Mouse (Mus musculus): Measurements from ENCODE around the gene Rrad. TPM values are rescaled to one million over a fixed set of nuclear protein-coding genes. Genes with fewer than 3 reads are reported as not detected.
A peak's percentile ranks its signal among the peaks of the same experiment; 100 is the strongest.

Rrad gene
- polyA plus RNA-seq, 1 experiment from 2014 or later: 1.3 TPM

DNA sequence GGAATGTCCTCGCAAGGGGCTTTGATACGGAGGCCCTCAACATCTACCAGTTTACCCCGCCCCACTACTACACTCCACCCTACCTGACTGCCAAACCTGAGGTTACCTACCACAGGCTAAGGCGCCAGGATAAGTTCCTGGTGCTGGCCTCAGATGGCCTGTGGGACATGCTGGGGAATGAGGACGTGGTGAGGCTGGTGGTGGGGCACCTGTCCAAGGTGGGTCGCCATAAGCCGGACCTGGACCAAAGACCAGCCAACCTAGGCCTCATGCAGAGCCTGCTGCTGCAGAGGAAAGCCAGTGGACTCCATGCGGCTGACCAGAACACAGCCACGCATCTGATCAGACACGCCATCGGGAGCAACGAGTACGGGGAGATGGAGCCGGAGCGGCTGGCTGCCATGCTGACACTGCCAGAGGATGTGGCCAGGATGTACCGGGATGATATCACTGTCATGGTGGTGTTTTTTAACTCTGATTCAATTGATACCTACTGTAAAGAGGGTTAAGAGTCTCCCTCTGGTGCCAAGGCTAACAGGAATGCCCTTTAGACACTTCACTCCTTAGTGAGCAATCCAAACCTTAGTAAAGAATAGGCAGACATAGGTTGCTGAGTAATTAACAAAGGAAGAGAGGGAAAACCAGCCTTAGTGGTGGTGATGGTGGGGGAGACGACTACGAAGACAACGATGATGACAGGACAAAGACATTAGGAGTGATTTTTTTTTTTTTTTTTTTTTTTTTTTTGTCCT, 36.3 kb downstream of the Rrad start:
- Histone ChIP-seq H3K9ac (ENCODE audit: low read depth, low read length) (no peak overlapping the region), H3K4me3 (ENCODE audit: low read depth, low read length) (no peak overlapping the region), H3K4me2 (ENCODE audit: low read depth, low read length) (no peak overlapping the region), H3K27me3 (ENCODE audit: control insufficient read depth, insufficient read depth, low read depth, low read length) (no peaks in the 10 kb centered on the region), H3K27ac (ENCODE audit: low read length) (no peak overlapping the region), H3K36me3 (ENCODE audit: control insufficient read depth, insufficient read depth) (peaks cover 14% of the 10 kb centered on the region), H3K9me3 (replicated peaks; ENCODE audit: control insufficient read depth, low read length) (no peaks in the 10 kb centered on the region), H3K4me1 (ENCODE audit: control insufficient read depth, low read depth, low read length) (peaks cover 14% of the 10 kb centered on the region)
- ATAC-seq (ENCODE audit: low read depth): no peak
- WGBS (ENCODE audit: insufficient replicate concordance): 84% methylated on average over 19 of the region's 19 CpGs

DNA sequence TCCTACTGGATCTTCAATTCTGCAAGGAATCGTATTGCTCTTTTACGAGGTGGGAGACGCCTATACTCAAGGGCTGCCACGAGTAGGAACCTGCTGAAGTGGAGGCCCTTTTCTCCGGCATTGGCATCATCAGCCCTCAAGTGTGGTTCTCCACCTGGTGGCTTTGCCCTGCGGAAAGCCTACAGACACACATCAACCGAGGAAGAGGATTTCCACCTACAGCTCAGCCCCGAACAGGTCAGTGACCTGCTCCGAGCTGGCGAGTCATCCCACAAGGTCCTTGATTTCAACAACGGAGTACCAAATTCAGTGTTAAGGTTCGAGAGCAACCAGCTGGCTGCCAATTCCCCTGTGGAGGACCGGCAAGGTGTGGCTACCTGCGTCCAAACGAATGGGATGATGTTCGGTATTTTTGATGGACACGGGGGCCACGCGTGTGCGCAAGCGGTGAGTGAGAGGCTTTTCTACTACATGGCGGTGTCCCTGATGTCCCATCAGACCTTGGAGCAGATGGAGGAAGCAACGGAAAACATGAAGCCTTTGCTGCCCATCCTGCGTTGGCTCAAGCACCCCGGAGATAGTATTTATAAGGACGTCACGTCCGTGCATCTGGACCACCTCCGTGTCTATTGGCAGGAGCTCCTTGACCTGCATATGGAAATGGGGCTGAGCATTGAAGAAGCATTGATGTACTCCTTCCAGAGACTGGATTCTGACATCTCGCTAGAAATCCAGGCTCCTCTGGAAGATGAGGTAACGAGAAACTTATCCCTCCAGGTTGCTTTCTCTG, 37.4 kb downstream of the Rrad start:
- no peak overlapping the region for H3K4me2 ChIP-seq (ENCODE audit: low read depth, low read length)
- H3K4me3 ChIP-seq (ENCODE audit: low read depth, low read length): no peak overlapping the region
- 86% methylated on average over 31 of the region's 31 CpGs for WGBS (ENCODE audit: insufficient replicate concordance)
- no peak for ATAC-seq (ENCODE audit: low read depth)
- peaks cover 14% of the 10 kb centered on the region for H3K4me1 ChIP-seq (ENCODE audit: control insufficient read depth, low read depth, low read length)
- no peak overlapping the region for H3K9ac ChIP-seq (ENCODE audit: low read depth, low read length)
- H3K27ac ChIP-seq (ENCODE audit: low read length): no peak overlapping the region
- peaks cover 14% of the 10 kb centered on the region for H3K36me3 ChIP-seq (ENCODE audit: control insufficient read depth, insufficient read depth)
- H3K27me3 ChIP-seq (ENCODE audit: control insufficient read depth, insufficient read depth, low read depth, low read length): no peaks in the 10 kb centered on the region
- H3K9me3 ChIP-seq (replicated peaks; ENCODE audit: control insufficient read depth, low read length): no peaks in the 10 kb centered on the region

DNA sequence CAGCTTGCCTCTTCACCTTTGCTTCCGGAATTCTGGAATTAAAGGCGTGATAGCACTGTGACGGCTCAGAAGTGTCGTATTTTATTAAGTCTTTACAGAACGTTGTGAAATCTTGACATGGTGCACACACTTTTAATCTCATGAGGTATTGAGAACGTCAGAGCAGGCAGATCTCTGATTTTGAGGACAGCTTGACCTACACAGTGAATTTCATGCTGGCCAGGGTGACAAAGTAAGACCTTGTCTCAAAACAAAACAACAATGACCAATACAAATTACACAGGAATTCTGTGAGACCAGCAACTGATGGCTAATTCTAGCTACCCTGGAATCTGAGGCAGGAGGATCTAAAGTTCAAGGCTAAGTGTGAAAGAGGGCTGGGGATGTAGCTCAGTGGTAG, 38.6 kb downstream of the Rrad start:
- Histone ChIP-seq H3K27ac (ENCODE audit: low read length) (no peak overlapping the region), H3K4me2 (ENCODE audit: low read depth, low read length) (0 out of 2 replicates have a peak overlapping the region, but pooled peaks have one; percentile 69), H3K4me1 (ENCODE audit: control insufficient read depth, low read depth, low read length) (peaks cover 14% of the 10 kb centered on the region), H3K27me3 (ENCODE audit: control insufficient read depth, insufficient read depth, low read depth, low read length) (no peaks in the 10 kb centered on the region), H3K4me3 (ENCODE audit: low read depth, low read length) (no peak overlapping the region), H3K36me3 (ENCODE audit: control insufficient read depth, insufficient read depth) (peaks cover 14% of the 10 kb centered on the region), H3K9me3 (replicated peaks; ENCODE audit: control insufficient read depth, low read length) (no peaks in the 10 kb centered on the region), H3K9ac (ENCODE audit: low read depth, low read length) (no peak overlapping the region)
- 70% methylated on average over 6 of the region's 6 CpGs for WGBS (ENCODE audit: insufficient replicate concordance)
- ATAC-seq (ENCODE audit: low read depth): no peak

DNA sequence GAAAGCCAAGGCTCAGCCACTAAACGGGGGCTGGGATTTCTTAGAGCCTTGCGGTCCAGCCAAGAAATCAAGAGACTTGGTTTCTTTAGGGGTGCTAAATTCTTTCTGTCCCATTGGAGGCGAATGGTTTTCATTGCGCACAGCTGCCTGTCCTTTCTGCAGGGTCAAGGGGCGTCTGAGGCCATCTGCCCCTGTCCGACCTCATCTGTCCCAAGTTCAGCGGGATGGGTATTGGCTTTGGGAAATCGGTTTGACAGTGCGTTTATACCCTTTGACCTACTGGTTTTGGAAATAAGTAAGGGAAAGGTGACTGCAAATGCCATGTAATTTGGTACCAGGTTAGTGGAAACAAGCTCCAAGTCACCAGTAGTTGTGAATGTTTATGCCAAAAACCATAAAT, 39.3 kb downstream of the Rrad start:
- 0 out of 2 replicates have a peak, but pooled peaks have one; percentile 24 for ATAC-seq (ENCODE audit: low read depth)
- H3K9me3 ChIP-seq (replicated peaks; ENCODE audit: control insufficient read depth, low read length): no peaks in the 10 kb centered on the region
- peak overlapping the region; percentile 74 for H3K27ac ChIP-seq (ENCODE audit: low read length)
- H3K36me3 ChIP-seq (ENCODE audit: control insufficient read depth, insufficient read depth): peaks cover 14% of the 10 kb centered on the region
- 7% methylated on average over 9 of the region's 9 CpGs for WGBS (ENCODE audit: insufficient replicate concordance)
- peaks cover 14% of the 10 kb centered on the region for H3K4me1 ChIP-seq (ENCODE audit: control insufficient read depth, low read depth, low read length)
- H3K9ac ChIP-seq (ENCODE audit: low read depth, low read length): peak overlapping the region; percentile 52
- no peaks in the 10 kb centered on the region for H3K27me3 ChIP-seq (ENCODE audit: control insufficient read depth, insufficient read depth, low read depth, low read length)
- H3K4me3 ChIP-seq (ENCODE audit: low read depth, low read length): peak overlapping the region; percentile 63
- H3K4me2 ChIP-seq (ENCODE audit: low read depth, low read length): peak overlapping the region; percentile 69

DNA sequence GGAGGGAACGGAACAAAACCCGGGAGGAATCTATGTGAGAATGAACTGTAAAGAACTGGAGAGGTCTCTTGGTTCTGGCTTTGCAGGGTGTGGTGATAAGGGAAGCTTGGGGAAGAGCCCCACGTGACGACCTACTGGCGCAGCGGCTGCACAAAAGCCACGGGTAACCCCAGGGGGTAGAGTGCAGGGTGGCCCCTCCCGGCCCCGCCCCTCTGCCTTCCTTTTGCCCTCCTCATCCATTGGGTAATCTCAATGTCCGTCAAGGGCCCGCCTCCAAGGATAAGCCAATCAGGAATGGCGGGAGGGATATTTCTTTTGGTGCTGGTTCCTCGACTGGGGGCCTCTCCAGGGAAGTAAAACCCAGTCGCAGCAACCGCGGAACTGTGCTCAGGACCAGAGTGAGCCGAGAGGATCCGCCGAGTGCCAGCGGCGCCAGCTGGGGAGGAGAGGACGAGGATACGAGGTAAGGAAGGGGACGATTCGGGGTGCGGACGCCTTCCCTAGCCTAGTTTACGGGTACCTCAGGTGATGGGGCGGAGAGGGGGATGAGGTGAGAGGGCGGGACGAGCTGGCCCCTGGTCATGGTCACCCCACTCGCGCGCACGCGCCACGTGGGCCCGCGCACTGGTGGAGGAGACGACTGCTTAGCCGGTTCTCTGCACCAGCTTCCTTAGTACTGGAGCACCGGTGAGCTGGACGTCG, 39.8 kb downstream of the Rrad start, which contains the start of gene Pdp2:
Pdp2 (plus strand) TSS at position 319 of the 702 bp plus-strand sequence.
- peaks cover 14% of the 10 kb centered on the region for H3K4me1 ChIP-seq (ENCODE audit: control insufficient read depth, low read depth, low read length)
- peaks cover 14% of the 10 kb centered on the region for H3K36me3 ChIP-seq (ENCODE audit: control insufficient read depth, insufficient read depth)
- H3K9me3 ChIP-seq (replicated peaks; ENCODE audit: control insufficient read depth, low read length): no peaks in the 10 kb centered on the region
- H3K9ac ChIP-seq (ENCODE audit: low read depth, low read length): peak within 1 kb of the TSS; percentile 52
- H3K4me2 ChIP-seq (ENCODE audit: low read depth, low read length): peak within 1 kb of the TSS; percentile 69
- WGBS (ENCODE audit: insufficient replicate concordance): under 1% methylated on average over 44 of the region's 44 CpGs
- H3K27me3 ChIP-seq (ENCODE audit: control insufficient read depth, insufficient read depth, low read depth, low read length): no peaks in the 10 kb centered on the region
- peak within 1 kb of the TSS; percentile 74 for H3K27ac ChIP-seq (ENCODE audit: low read length)
- peak within 1 kb of the TSS; percentile 63 for H3K4me3 ChIP-seq (ENCODE audit: low read depth, low read length)
- peak; percentile 98 for ATAC-seq (ENCODE audit: low read depth)

DNA sequence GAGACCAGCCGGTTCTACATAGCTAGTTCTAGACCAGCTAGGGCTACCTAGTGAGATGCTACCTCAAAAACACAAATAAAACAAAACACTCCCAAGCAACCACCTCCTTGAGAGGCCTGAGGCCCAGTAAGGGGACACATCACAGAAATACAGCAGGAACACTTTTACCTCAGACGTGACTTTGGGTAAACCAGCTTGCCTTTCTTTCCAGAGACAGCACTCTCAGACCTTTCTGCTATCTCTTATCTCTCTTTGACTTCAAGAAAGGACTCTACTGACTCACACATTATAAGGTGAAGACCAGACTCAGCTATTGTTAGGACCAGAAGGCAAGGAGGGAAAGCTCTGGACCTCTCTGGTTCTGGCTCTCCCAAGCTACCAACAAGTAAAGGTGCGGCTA, 40.8 kb downstream of the Rrad start:
- no peak overlapping the region for H3K4me3 ChIP-seq (ENCODE audit: low read depth, low read length)
- H3K4me2 ChIP-seq (ENCODE audit: low read depth, low read length): no peak overlapping the region
- peaks cover 11% of the 10 kb centered on the region for H3K36me3 ChIP-seq (ENCODE audit: control insufficient read depth, insufficient read depth)
- H3K9ac ChIP-seq (ENCODE audit: low read depth, low read length): no peak overlapping the region
- H3K9me3 ChIP-seq (replicated peaks; ENCODE audit: control insufficient read depth, low read length): no peaks in the 10 kb centered on the region
- no peaks in the 10 kb centered on the region for H3K27me3 ChIP-seq (ENCODE audit: control insufficient read depth, insufficient read depth, low read depth, low read length)
- peaks cover 10% of the 10 kb centered on the region for H3K4me1 ChIP-seq (ENCODE audit: control insufficient read depth, low read depth, low read length)
- no peak for ATAC-seq (ENCODE audit: low read depth)
- no peak overlapping the region for H3K27ac ChIP-seq (ENCODE audit: low read length)
- WGBS (ENCODE audit: insufficient replicate concordance): 73% methylated on average over 3 of the region's 3 CpGs

DNA sequence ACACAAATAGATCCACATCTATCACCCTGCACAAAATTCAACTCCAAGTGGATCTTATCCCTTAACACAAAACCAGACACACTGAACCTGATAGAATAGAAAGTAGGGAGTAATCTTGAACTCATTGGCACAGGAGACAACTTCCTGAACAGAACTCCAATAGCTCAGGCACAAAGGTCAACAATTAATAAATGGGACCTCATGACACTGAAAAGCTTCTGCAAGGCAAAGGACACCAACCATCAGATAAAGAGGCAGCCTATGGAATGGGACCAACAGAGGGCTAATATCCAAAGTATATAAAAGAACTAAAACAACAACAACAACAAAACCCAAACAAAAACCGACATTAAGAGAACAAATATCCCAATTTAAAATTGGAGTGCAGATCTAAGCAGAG, 46.6 kb downstream of the Rrad start:
- Histone ChIP-seq H3K4me2 (ENCODE audit: low read depth, low read length) (no peak overlapping the region), H3K4me3 (ENCODE audit: low read depth, low read length) (no peak overlapping the region), H3K27ac (ENCODE audit: low read length) (no peak overlapping the region), H3K9me3 (replicated peaks; ENCODE audit: control insufficient read depth, low read length) (no peaks in the 10 kb centered on the region), H3K9ac (ENCODE audit: low read depth, low read length) (no peak overlapping the region), H3K4me1 (ENCODE audit: control insufficient read depth, low read depth, low read length) (no peaks in the 10 kb centered on the region), H3K36me3 (ENCODE audit: control insufficient read depth, insufficient read depth) (no peaks in the 10 kb centered on the region), H3K27me3 (ENCODE audit: control insufficient read depth, insufficient read depth, low read depth, low read length) (no peaks in the 10 kb centered on the region)
- 24% methylated on average over 1 of the region's 1 CpGs for WGBS (ENCODE audit: insufficient replicate concordance)
- ATAC-seq (ENCODE audit: low read depth): no peak
